ENCODE assay signal across 9 mouse cellular contexts in the genomic region with DNA sequence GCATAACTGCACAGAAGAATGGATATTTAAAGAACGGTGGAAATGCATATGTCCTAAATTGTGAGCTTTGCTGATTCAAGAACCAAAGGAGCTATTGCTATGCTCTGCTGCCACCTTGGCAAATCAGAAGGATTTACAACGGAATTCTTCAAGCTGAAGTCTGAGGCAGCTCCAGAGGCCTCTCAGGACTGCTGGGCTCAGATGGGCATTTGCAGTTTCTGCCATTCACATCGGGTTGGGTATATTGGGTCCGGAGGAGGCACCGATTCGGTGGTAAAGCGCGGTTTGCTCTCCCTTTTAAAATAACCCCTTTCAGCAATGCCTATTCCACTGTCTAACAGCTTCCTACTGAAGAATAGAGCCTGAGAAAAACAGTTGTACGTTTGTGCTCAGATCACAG. TPM values are rescaled to one million over a fixed set of nuclear protein-coding genes. Genes with fewer than 3 reads are reported as not detected.
DNase-seq lines count a peak whose midpoint lies in the region; ATAC-seq lines count a peak whose summit lies in the region.
"Had no signal": no experiment of that assay in that cellular context is flagged by ENCODE, and none has a peak within 500 bp of the region (broad histone marks: within the 10 kb centered on the region; RNA-seq: fewer than 3 reads in every experiment).

No protein-coding gene starts in this region.

- DNase-seq in gastrocnemius, postnatal 14 days, result peak; percentile 13
- DNase-seq in gastrocnemius, postnatal 25 days, result no peak
- DNase-seq in NIH3T3 (ENCODE audit: low read depth), result peak; percentile 78
- peak; percentile 36 for DNase-seq in layer of hippocampus, adult 11-12 months (ENCODE audit: low spot score)
- no peak for DNase-seq in thymus, postnatal 36 days

- H3K9ac ChIP-seq in forebrain, embryonic 13.5 days, result no peak overlapping the region
- no peak overlapping the region for H3K9ac ChIP-seq in midbrain, embryonic 12.5 days (replicated peaks)

- no peaks in the 10 kb centered on the region for H3K36me3 ChIP-seq in forebrain, embryonic 13.5 days (ENCODE audit: poor library complexity, severe bottlenecking)
- no peaks in the 10 kb centered on the region for H3K36me3 ChIP-seq in midbrain, embryonic 12.5 days
- H3K36me3 ChIP-seq: G1E had no signal

- WGBS in forebrain, embryonic 13.5 days, result 5% methylated on average over 9 of the region's 9 CpGs
- 4% methylated on average over 9 of the region's 9 CpGs for WGBS in midbrain, embryonic 12.5 days

- no peak overlapping the region; the same call in 1 of the 2 replicates for H3K4me3 ChIP-seq in forebrain, embryonic 13.5 days
- H3K4me3 ChIP-seq in midbrain, embryonic 12.5 days, result no peak overlapping the region

- peak overlapping the region; percentile 28 for H3K4me2 ChIP-seq in forebrain, embryonic 13.5 days
- H3K4me2 ChIP-seq in midbrain, embryonic 12.5 days (replicated peaks), result peak overlapping the region; percentile 25; the same call in 1 of the 2 replicates

- H3K27ac ChIP-seq in forebrain, embryonic 13.5 days, result no peak overlapping the region
- no peak overlapping the region for H3K27ac ChIP-seq in midbrain, embryonic 12.5 days (replicated peaks)

- peaks cover 15% of the 10 kb centered on the region for H3K27me3 ChIP-seq in forebrain, embryonic 13.5 days
- H3K27me3 ChIP-seq in midbrain, embryonic 12.5 days, result peaks cover 34% of the 10 kb centered on the region

- ATAC-seq in forebrain, embryonic 13.5 days, result no peak
- no peak for ATAC-seq in midbrain, embryonic 12.5 days (ENCODE audit: low FRiP score, low read depth)
- no peak for ATAC-seq in megakaryocyte, adult 5-6 weeks (ENCODE audit: poor library complexity, severe bottlenecking)

- H3K9me3 ChIP-seq in forebrain, embryonic 13.5 days (replicated peaks), result no peaks in the 10 kb centered on the region
- H3K9me3 ChIP-seq in midbrain, embryonic 12.5 days, result no peaks in the 10 kb centered on the region

- intact Hi-C loops in gastrocnemius, postnatal 14 days (cut with DNase I; ENCODE audit: low total_unique reads), result no loop called here

- H3K4me1 ChIP-seq in forebrain, embryonic 13.5 days, result peaks cover 34% of the 10 kb centered on the region
- H3K4me1 ChIP-seq in midbrain, embryonic 12.5 days, result peaks cover 29% of the 10 kb centered on the region

RNA-seq across cellular contexts. Expression of a gene that starts 1.2 kb away (rescaled TPM):
- total RNA-seq in gastrocnemius, postnatal 14 days (2021), result 10 to 100 TPM in 1 of 2 experiments, 1 to 10 TPM in 1; 6.3 to 10.9 TPM
- 1 to 10 TPM; 5.1 to 7.3 TPM for total RNA-seq in gastrocnemius, postnatal 25 days (2021)
- polyA plus RNA-seq in forebrain, embryonic 13.5 days (2015; fragmentation: Nextera tagmentation; extraction: Ambion mirVana), result 23.4 and 25.3 TPM in 2 replicates
- 28.9 and 31.6 TPM in 2 replicates for polyA plus RNA-seq in midbrain, embryonic 12.5 days (2016; fragmentation: Nextera tagmentation; extraction: Ambion mirVana)
- 0.02 TPM in 2 replicates for total RNA-seq in megakaryocyte, adult 5-6 weeks (2015)
- total RNA-seq in megakaryocyte, adult 5-6 weeks (2017), result not detected in 2 replicates
- polyA plus RNA-seq: G1E had no signal

Comparison
In these comparisons a context has a peak if more than half of its experiments do, and no peak if none do; other contexts are left out.
1. DNase-seq: peak in gastrocnemius, postnatal 14 days (single experiment), NIH3T3 (single experiment) and layer of hippocampus, adult 11-12 months (single experiment); none in gastrocnemius, postnatal 25 days (single experiment) and thymus, postnatal 36 days (0 of 2).
2. RNA of a gene that starts 1.2 kb away (total RNA-seq): 6.3 to 10.9 TPM in gastrocnemius, postnatal 14 days and 5.1 to 7.3 TPM in gastrocnemius, postnatal 25 days; 0.02 TPM in megakaryocyte, adult 5-6 weeks; every median in the first group is over 4 times any median in the second.